Mouse (Mus musculus) heart, postnatal 0 days (tissue): ENCODE measurements at regions not wholly inside any gene's neighbourhood (a gene's known extent, or its start where the extent isn't known, plus 50 kb on each side); places are given as distances from the start of the nearest gene placed in this dataset.

Source experiments
- CTCF ChIP-seq: IDR thresholded peaks from 2 replicates; pipeline ENCODE4 v1.5.1; 2016; ENCODE audit warnings: antibody characterized with exemption, control low read depth, low read depth
- EP300 ChIP-seq: IDR thresholded peaks from 2 replicates; pipeline ENCODE4 v1.6.1; 2016; ENCODE audit warnings: antibody characterized with exemption, low read depth

- no peak for TF ChIP-seq CTCF
- no peak for TF ChIP-seq EP300
Measured at GRCm38 (mm10) chr9:94210467-94211249, 327.2 kb downstream of the 1190002N15Rik start.
